Mouse (Mus musculus): Measurements from ENCODE around the gene Acot1.

The Acot1 gene

GRCm38 (mm10) chr12:84060946-84061345 lies 51.7 kb downstream of the Acot1 start:
- in situ Hi-C loops (cut with MboI; ENCODE audit: low sequenced_read_pairs): no loop called here

GRCm38 (mm10) chr12:84062336-84062735 lies 53.0 kb downstream of the Acot1 start:
- in situ Hi-C loops (cut with MboI; ENCODE audit: low sequenced_read_pairs): no loop called here

- in situ Hi-C loops (cut with MboI; ENCODE audit: low sequenced_read_pairs): no loop called here
Observed at GRCm38 (mm10) chr12:84063228-84063627, 53.9 kb downstream of the Acot1 start.

GRCm38 (mm10) chr12:84063833-84064232 lies 54.5 kb downstream of the Acot1 start:
- in situ Hi-C loops (cut with MboI; ENCODE audit: low sequenced_read_pairs): no loop called here

- in situ Hi-C loops (cut with MboI; ENCODE audit: low sequenced_read_pairs): no loop called here
Observed at GRCm38 (mm10) chr12:84064621-84065020, 55.3 kb downstream of the Acot1 start.

GRCm38 (mm10) chr12:84067752-84068151 lies 58.5 kb downstream of the Acot1 start:
- in situ Hi-C loops (cut with MboI; ENCODE audit: low sequenced_read_pairs): no loop called here
